Mouse (Mus musculus) megakaryocyte, adult 5-6 weeks (primary cell): ENCODE measurements around the gene Ramp2. TPM values are rescaled to one million over a fixed set of nuclear protein-coding genes. Genes with fewer than 3 reads are reported as not detected.

ENCODE experiments used
- total RNA-seq, 2 experiments: library from RNA; stranded (forward) in 1 of 2; stranded (reverse) in 1 of 2; fragments of 153-499, 151-499 nt in 1 of 2; fragments of 221-1000, 200-1000 nt in 1 of 2; gene quantifications; 2 replicates each; pipeline versions ENCODE4 v1.2.3 to v1.2.4; 2015 to 2017

Ramp2 gene
- total RNA-seq, 2 experiments from 2014 or later = not detected

Other genes with a start within 250 kb of the Ramp2 start
- 40.2 and 42.9 TPM in 2 replicates for gene Atp6v0a1, start 236.6 kb upstream of the Ramp2 start, total RNA-seq (2015)
- gene Atp6v0a1, start 236.6 kb upstream of the Ramp2 start, total RNA-seq (2017) = 35.2 and 46.1 TPM in 2 replicates
- 7.2 and 7.9 TPM in 2 replicates for gene Naglu, start 176.0 kb upstream of the Ramp2 start, total RNA-seq (2015)
- gene Naglu, start 176.0 kb upstream of the Ramp2 start, total RNA-seq (2017) = 8.9 and 9.1 TPM in 2 replicates
- gene Hsd17b1, start 167.6 kb upstream of the Ramp2 start, total RNA-seq (2015) = 0.11 and 0.45 TPM in 2 replicates
- 0.29 TPM in 1 of 2 replicates, not detected in the other for gene Hsd17b1, start 167.6 kb upstream of the Ramp2 start, total RNA-seq (2017)
- gene Coasy, start 163.5 kb upstream of the Ramp2 start, total RNA-seq (2015) = 10.6 and 13.1 TPM in 2 replicates
- 11.4 and 15.8 TPM in 2 replicates for gene Coasy, start 163.5 kb upstream of the Ramp2 start, total RNA-seq (2017)
- 62.7 and 64.8 TPM in 2 replicates for gene Mlx, start 158.8 kb upstream of the Ramp2 start, total RNA-seq (2015)
- 79.3 and 96.0 TPM in 2 replicates for gene Mlx, start 158.8 kb upstream of the Ramp2 start, total RNA-seq (2017)
- gene Psmc3ip, start 150.6 kb upstream of the Ramp2 start, total RNA-seq (2015) = 11.5 and 14.9 TPM in 2 replicates
- 21.3 and 24.1 TPM in 2 replicates for gene Psmc3ip, start 150.6 kb upstream of the Ramp2 start, total RNA-seq (2017)
- gene Retreg3, start 126.1 kb upstream of the Ramp2 start, total RNA-seq (2015) = 15.9 and 17.2 TPM in 2 replicates
- 48.1 and 53.1 TPM in 2 replicates for gene Retreg3, start 126.1 kb upstream of the Ramp2 start, total RNA-seq (2017)
- 14.5 and 15.2 TPM in 2 replicates for gene Tubg1, start 126.1 kb upstream of the Ramp2 start, total RNA-seq (2015)
- 32.2 and 34.4 TPM in 2 replicates for gene Tubg1, start 126.1 kb upstream of the Ramp2 start, total RNA-seq (2017)
- gene Tubg2, start 90.1 kb upstream of the Ramp2 start, total RNA-seq (2015) = not detected in 2 replicates
- not detected in 2 replicates for gene Tubg2, start 90.1 kb upstream of the Ramp2 start, total RNA-seq (2017)
- not detected in 2 replicates for gene Cntnap1, start 75.5 kb upstream of the Ramp2 start, total RNA-seq (2015)
- gene Cntnap1, start 75.5 kb upstream of the Ramp2 start, total RNA-seq (2017) = 0.07 TPM in 1 of 2 replicates, not detected in the other
- 0.96 and 1.6 TPM in 2 replicates for gene Plekhh3, start 74.7 kb upstream of the Ramp2 start, total RNA-seq (2015)
- gene Plekhh3, start 74.7 kb upstream of the Ramp2 start, total RNA-seq (2017) = 1.8 and 3.8 TPM in 2 replicates
- gene Ccr10, start 70.6 kb upstream of the Ramp2 start, total RNA-seq (2015) = 0.11 TPM in 1 of 2 replicates, not detected in the other
- gene Ccr10, start 70.6 kb upstream of the Ramp2 start, total RNA-seq (2017) = 0.07 and 0.37 TPM in 2 replicates
- 20.0 and 20.8 TPM in 2 replicates for gene Ezh1, start 19.6 kb upstream of the Ramp2 start, total RNA-seq (2015)
- gene Ezh1, start 19.6 kb upstream of the Ramp2 start, total RNA-seq (2017) = 20.0 and 20.1 TPM in 2 replicates
- gene Vps25, start 7.7 kb downstream of the Ramp2 start, total RNA-seq (2015) = 169 and 184 TPM in 2 replicates
- 54.6 and 55.7 TPM in 2 replicates for gene Vps25, start 7.7 kb downstream of the Ramp2 start, total RNA-seq (2017)
- 0.27 TPM in 1 of 2 replicates, not detected in the other for gene Wnk4, start 14.5 kb downstream of the Ramp2 start, total RNA-seq (2015)
- gene Wnk4, start 14.5 kb downstream of the Ramp2 start, total RNA-seq (2017) = 0.15 TPM in 1 of 2 replicates, not detected in the other
- gene Cntd1, start 33.0 kb downstream of the Ramp2 start, total RNA-seq (2015) = 1.2 and 1.6 TPM in 2 replicates
- gene Cntd1, start 33.0 kb downstream of the Ramp2 start, total RNA-seq (2017) = 1.7 TPM in 2 replicates
- 69.8 and 71.2 TPM in 2 replicates for gene Coa3, start 33.1 kb downstream of the Ramp2 start, total RNA-seq (2015)
- 23.2 and 33.6 TPM in 2 replicates for gene Coa3, start 33.1 kb downstream of the Ramp2 start, total RNA-seq (2017)
- 62.2 and 68.0 TPM in 2 replicates for gene Becn1, start 56.3 kb downstream of the Ramp2 start, total RNA-seq (2015)
- 129 and 168 TPM in 2 replicates for gene Becn1, start 56.3 kb downstream of the Ramp2 start, total RNA-seq (2017)
- gene Psme3, start 70.2 kb downstream of the Ramp2 start, total RNA-seq (2015) = 90.6 and 116 TPM in 2 replicates
- gene Psme3, start 70.2 kb downstream of the Ramp2 start, total RNA-seq (2017) = 62.1 and 91.5 TPM in 2 replicates
- 0.98 and 2.1 TPM in 2 replicates for gene Aoc2, start 79.0 kb downstream of the Ramp2 start, total RNA-seq (2015)
- 0.95 and 1.4 TPM in 2 replicates for gene Aoc2, start 79.0 kb downstream of the Ramp2 start, total RNA-seq (2017)
- gene Aoc3, start 84.6 kb downstream of the Ramp2 start, total RNA-seq (2015) = 0.05 TPM in 1 of 2 replicates, not detected in the other
- not detected in 2 replicates for gene Aoc3, start 84.6 kb downstream of the Ramp2 start, total RNA-seq (2017)
- not detected in 2 replicates for gene G6pc, start 121.5 kb downstream of the Ramp2 start, total RNA-seq (2015)
- not detected in 2 replicates for gene G6pc, start 121.5 kb downstream of the Ramp2 start, total RNA-seq (2017)
- 11.6 and 18.1 TPM in 2 replicates for gene Aarsd1, start 171.6 kb downstream of the Ramp2 start, total RNA-seq (2015)
- gene Aarsd1, start 171.6 kb downstream of the Ramp2 start, total RNA-seq (2017) = 22.9 and 28.9 TPM in 2 replicates
- 1.7 TPM in 1 of 2 replicates, not detected in the other for gene Gm27029, start 178.8 kb downstream of the Ramp2 start, total RNA-seq (2015)
- 0.95 and 1.3 TPM in 2 replicates for gene Gm27029, start 178.8 kb downstream of the Ramp2 start, total RNA-seq (2017)
- 2.4 and 3.0 TPM in 2 replicates for gene Rundc1, start 179.1 kb downstream of the Ramp2 start, total RNA-seq (2015)
- gene Rundc1, start 179.1 kb downstream of the Ramp2 start, total RNA-seq (2017) = 3.1 and 3.3 TPM in 2 replicates
- 0.43 and 2.5 TPM in 2 replicates for gene Ptges3l, start 179.3 kb downstream of the Ramp2 start, total RNA-seq (2015)
- gene Ptges3l, start 179.3 kb downstream of the Ramp2 start, total RNA-seq (2017) = 0.66 TPM in 1 of 2 replicates, not detected in the other
- gene Rpl27, start 196.3 kb downstream of the Ramp2 start, total RNA-seq (2015) = 334 and 336 TPM in 2 replicates
- gene Rpl27, start 196.3 kb downstream of the Ramp2 start, total RNA-seq (2017) = 2,102 and 2,594 TPM in 2 replicates
- 60.6 and 62.4 TPM in 2 replicates for gene Ifi35, start 202.4 kb downstream of the Ramp2 start, total RNA-seq (2015)
- gene Ifi35, start 202.4 kb downstream of the Ramp2 start, total RNA-seq (2017) = 47.3 and 56.5 TPM in 2 replicates
- gene Rnd2, start 219.0 kb downstream of the Ramp2 start, total RNA-seq (2015) = 0.13 and 0.16 TPM in 2 replicates
- gene Rnd2, start 219.0 kb downstream of the Ramp2 start, total RNA-seq (2017) = 0.20 TPM in 1 of 2 replicates, not detected in the other
- 7.3 and 10.8 TPM in 2 replicates for gene Vat1, start 220.2 kb downstream of the Ramp2 start, total RNA-seq (2015)
- gene Vat1, start 220.2 kb downstream of the Ramp2 start, total RNA-seq (2017) = 3.4 and 5.2 TPM in 2 replicates